Mouse (Mus musculus) spleen, adult 10 weeks (tissue): ENCODE measurements around the gene Prtg. TPM values are rescaled to one million over a fixed set of nuclear protein-coding genes. Genes with fewer than 3 reads are reported as not detected.

Experiments
- polyA plus RNA-seq: library from polyadenylated mRNA; stranded (reverse); fragments of 350-450 nt; fragmentation: Illumina TruSeq; extraction: RNeasy Lipid Tissue Mini Kit (QIAGEN cat#74804); gene quantifications from one replicate; pipeline ENCODE4 v1.2.3, GENCODE M21; 2015; ENCODE audit warnings: low replicate concordance; ENCODE audit not compliant: insufficient read depth

Gene Prtg
- polyA plus RNA-seq = 0.26 TPM

DNA sequence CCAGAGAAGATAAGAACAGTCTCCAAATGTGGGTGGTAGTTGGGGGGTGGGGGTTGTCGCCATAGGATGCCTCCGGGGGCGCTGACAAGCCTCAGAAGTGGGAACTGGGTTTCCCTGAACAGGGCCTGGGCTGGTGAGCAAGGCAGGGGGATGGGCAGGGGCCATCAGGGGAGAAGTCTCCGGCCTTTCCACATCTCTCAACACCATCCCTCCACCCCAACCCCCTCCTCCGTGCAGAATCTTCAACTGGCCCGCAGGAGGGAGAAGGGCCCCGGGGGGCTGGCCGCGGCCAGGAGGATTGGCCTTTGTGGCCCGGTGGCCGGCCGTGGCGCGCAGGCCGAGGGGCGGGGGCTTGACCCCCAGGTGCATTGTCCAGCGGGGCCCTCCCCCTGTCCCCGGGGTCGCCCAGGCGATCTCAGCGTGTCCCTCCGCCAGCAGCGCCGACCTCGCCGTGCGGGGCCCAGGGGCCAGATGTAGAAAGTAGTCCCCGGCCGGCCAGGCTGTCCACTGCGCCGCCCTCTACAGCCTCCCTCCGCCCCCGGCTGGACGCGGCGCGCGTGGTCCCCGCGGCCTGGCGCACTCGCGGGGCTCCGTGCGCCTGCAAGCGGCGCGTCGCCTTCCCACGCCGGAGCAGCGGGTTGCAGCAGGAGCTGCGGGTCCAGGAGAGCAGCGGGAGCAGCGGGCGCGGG, at the start of gene Prtg:
Prtg (plus strand) TSS at position 144 of the 689 bp plus-strand sequence.

DNA sequence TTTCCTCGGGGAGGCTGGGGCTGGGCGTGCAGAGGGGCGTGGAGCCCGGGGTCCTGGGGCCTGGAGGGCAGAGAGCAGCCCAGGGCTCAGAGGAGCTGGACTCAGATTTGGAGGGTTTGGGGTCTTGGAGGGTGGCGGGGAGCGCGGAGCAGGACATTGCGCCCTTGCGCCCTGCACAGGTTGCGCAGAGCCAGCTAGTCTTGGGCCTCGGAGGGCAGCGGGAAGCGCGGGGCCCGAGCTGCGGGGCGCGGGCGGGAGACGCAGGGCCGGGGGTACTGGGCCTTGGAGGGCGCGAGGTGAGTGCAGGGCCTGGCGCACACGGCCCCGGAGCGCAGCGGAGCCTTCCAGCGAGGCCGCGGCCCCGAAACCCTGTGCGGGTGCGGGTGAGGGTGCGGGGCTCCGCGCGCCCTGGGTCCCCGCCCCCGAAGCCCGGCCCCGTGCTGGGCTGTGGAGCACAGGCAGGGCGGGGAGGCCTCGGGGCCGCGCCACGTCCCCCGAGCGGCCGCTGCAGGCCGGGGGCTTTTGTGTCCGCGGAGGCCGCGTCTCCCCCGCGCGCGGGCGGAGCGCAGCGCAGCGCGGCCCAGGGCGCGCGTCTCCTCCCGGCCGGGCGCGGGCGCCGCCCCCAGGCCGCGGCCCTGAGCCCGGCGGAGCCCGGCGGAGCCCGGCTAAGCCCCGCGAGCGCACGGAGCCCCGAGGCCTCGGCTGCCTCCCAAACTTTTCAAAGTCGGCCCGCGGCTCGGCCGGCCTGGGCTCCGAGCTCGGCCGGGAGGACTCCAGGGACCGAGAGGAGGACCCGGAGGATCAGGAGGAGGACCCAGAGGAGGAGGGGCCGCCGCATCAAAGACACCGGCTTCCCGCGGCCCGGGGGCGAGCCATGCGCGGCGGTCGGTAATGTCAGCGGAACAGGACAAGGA, 118.6 kb downstream of the Prtg start, which contains the start of gene Pygo1:
Pygo1 (plus strand) TSS at position 625 of the 914 bp plus-strand sequence.

GRCm38 (mm10) chr9:72958521-72959450, 152.1 kb downstream of the Prtg start, which contains the start of the genes Dyx1c1 and Gm44503:
Gene Dyx1c1 (plus strand): TSS chr9:72958785.
Gene Gm44503 (plus strand): TSS chr9:72958852.

Other genes with a start within 250 kb of the Prtg start
- 189 TPM for gene Nedd4, start 144.5 kb upstream of the Prtg start, polyA plus RNA-seq
- 1.3 TPM for gene Pygo1, start 118.8 kb downstream of the Prtg start, polyA plus RNA-seq
- gene Dyx1c1, start 151.9 kb downstream of the Prtg start, polyA plus RNA-seq = 1.9 TPM
- not detected for gene Gm44503, start 152.0 kb downstream of the Prtg start, polyA plus RNA-seq
- gene Ccpg1os, start 178.5 kb downstream of the Prtg start, polyA plus RNA-seq = 7.8 TPM
- gene Ccpg1, start 178.6 kb downstream of the Prtg start, polyA plus RNA-seq = 77.0 TPM
- gene Pigb, start 233.5 kb downstream of the Prtg start, polyA plus RNA-seq = 15.8 TPM
- 30.8 TPM for gene Rab27a, start 238.0 kb downstream of the Prtg start, polyA plus RNA-seq